Mouse (Mus musculus): ENCODE measurements around the gene Tmed9. TPM values are rescaled to one million over a fixed set of nuclear protein-coding genes. Genes with fewer than 3 reads are reported as not detected.
A peak's percentile ranks its signal among the peaks of the same experiment; 100 is the strongest.
"Not testable (repeated sequence)": the region's sequence is repeated elsewhere in the genome, so short reads cannot be mapped to it uniquely, and the experiment has no call there.

Gene Tmed9
- polyA plus RNA-seq, 1 experiment: 191 TPM

- no peak for TF ChIP-seq MYOG (IDR thresholded peaks at IDR 0.05; ENCODE audit: control insufficient read depth, extremely low read depth, insufficient read length)
- TF ChIP-seq CTCF (IDR thresholded peaks at IDR 0.05; ENCODE audit: control insufficient read depth, insufficient read depth, insufficient read length): peak; percentile 98
- no peak for TF ChIP-seq USF1 (IDR thresholded peaks at IDR 0.05; ENCODE audit: low read depth)
- no peak for TF ChIP-seq CEBPB (IDR thresholded peaks at IDR 0.05; ENCODE audit: low read depth)
- peak; percentile 93 for TF ChIP-seq MAX (IDR thresholded peaks at IDR 0.05)
- no peak for TF ChIP-seq FOSL1 (IDR thresholded peaks at IDR 0.05; ENCODE audit: insufficient read depth, low read length, poor library complexity, severe bottlenecking)
- no peak for TF ChIP-seq MYOD1 (IDR thresholded peaks at IDR 0.05; ENCODE audit: control insufficient read depth, insufficient read length, low read depth)
- Histone ChIP-seq H3K79me3 (ENCODE audit: low read depth) (peaks cover 27% of the 10 kb centered on the region), H3K27me3 (ENCODE audit: control insufficient read depth, insufficient read depth, insufficient read length) (no peaks in the 10 kb centered on the region), H3K4me3 (ENCODE audit: insufficient read depth, poor library complexity, severe bottlenecking) (peak within 1 kb of the TSS; percentile 96), H3K79me2 (ENCODE audit: control insufficient read depth, insufficient read depth) (peaks cover 44% of the 10 kb centered on the region), H3ac (ENCODE audit: control insufficient read depth, insufficient read length, low read depth) (peak within 1 kb of the TSS; percentile 95), H3K36me3 (ENCODE audit: control insufficient read depth, insufficient read depth) (peaks cover 47% of the 10 kb centered on the region)
Observed at GRCm38 (mm10) chr13:55634639-55635127, 61.2 kb downstream of the Tmed9 start, which contains the start of gene Ddx46. Ddx46 (plus strand) TSS chr13:55635027.

GRCm38 (mm10) chr13:55635146-55635571, 61.6 kb downstream of the Tmed9 start:
- peaks cover 47% of the 10 kb centered on the region for H3K36me3 ChIP-seq (ENCODE audit: control insufficient read depth, insufficient read depth)
- peaks cover 44% of the 10 kb centered on the region for H3K79me2 ChIP-seq (ENCODE audit: control insufficient read depth, insufficient read depth)
- no peaks in the 10 kb centered on the region for H3K27me3 ChIP-seq (ENCODE audit: control insufficient read depth, insufficient read depth, insufficient read length)
- peak overlapping the region; percentile 96 for H3K4me3 ChIP-seq (ENCODE audit: insufficient read depth, poor library complexity, severe bottlenecking)
- TF ChIP-seq MAX (IDR thresholded peaks at IDR 0.05): no peak
- no peak for TF ChIP-seq CEBPB (IDR thresholded peaks at IDR 0.05; ENCODE audit: low read depth)
- no peak for TF ChIP-seq MYOD1 (IDR thresholded peaks at IDR 0.05; ENCODE audit: control insufficient read depth, insufficient read length, low read depth)
- no peak for TF ChIP-seq CTCF (IDR thresholded peaks at IDR 0.05; ENCODE audit: control insufficient read depth, insufficient read depth, insufficient read length)
- no peak for TF ChIP-seq MYOG (IDR thresholded peaks at IDR 0.05; ENCODE audit: control insufficient read depth, extremely low read depth, insufficient read length)
- no peak for TF ChIP-seq FOSL1 (IDR thresholded peaks at IDR 0.05; ENCODE audit: insufficient read depth, low read length, poor library complexity, severe bottlenecking)
- no peak for TF ChIP-seq USF1 (IDR thresholded peaks at IDR 0.05; ENCODE audit: low read depth)
- peaks cover 27% of the 10 kb centered on the region for H3K79me3 ChIP-seq (ENCODE audit: low read depth)
- H3ac ChIP-seq (ENCODE audit: control insufficient read depth, insufficient read length, low read depth): peak overlapping the region; percentile 95

- no peak overlapping the region for H3ac ChIP-seq (ENCODE audit: control insufficient read depth, insufficient read length, low read depth)
- H3K36me3 ChIP-seq (ENCODE audit: control insufficient read depth, insufficient read depth): peaks cover 46% of the 10 kb centered on the region
- H3K79me2 ChIP-seq (ENCODE audit: control insufficient read depth, insufficient read depth): peaks cover 53% of the 10 kb centered on the region
- H3K4me3 ChIP-seq (ENCODE audit: insufficient read depth, poor library complexity, severe bottlenecking): peak overlapping the region; percentile 96
- no peaks in the 10 kb centered on the region for H3K27me3 ChIP-seq (ENCODE audit: control insufficient read depth, insufficient read depth, insufficient read length)
- peaks cover 33% of the 10 kb centered on the region for H3K79me3 ChIP-seq (ENCODE audit: low read depth)
- no peak for TF ChIP-seq CEBPB (IDR thresholded peaks at IDR 0.05; ENCODE audit: low read depth)
- TF ChIP-seq MYOG (IDR thresholded peaks at IDR 0.05; ENCODE audit: control insufficient read depth, extremely low read depth, insufficient read length): no peak
- TF ChIP-seq CTCF (IDR thresholded peaks at IDR 0.05; ENCODE audit: control insufficient read depth, insufficient read depth, insufficient read length): no peak
- no peak for TF ChIP-seq FOSL1 (IDR thresholded peaks at IDR 0.05; ENCODE audit: insufficient read depth, low read length, poor library complexity, severe bottlenecking)
- no peak for TF ChIP-seq MYOD1 (IDR thresholded peaks at IDR 0.05; ENCODE audit: control insufficient read depth, insufficient read length, low read depth)
- TF ChIP-seq MAX (IDR thresholded peaks at IDR 0.05): no peak
- TF ChIP-seq USF1 (IDR thresholded peaks at IDR 0.05; ENCODE audit: low read depth): no peak
Observed at GRCm38 (mm10) chr13:55636185-55636983, 62.9 kb downstream of the Tmed9 start.

GRCm38 (mm10) chr13:55640480-55640879, 66.9 kb downstream of the Tmed9 start:
- Histone ChIP-seq H3K79me2 (ENCODE audit: control insufficient read depth, insufficient read depth) (peaks cover 63% of the 10 kb centered on the region), H3K79me3 (ENCODE audit: low read depth) (peaks cover 57% of the 10 kb centered on the region), H3K36me3 (ENCODE audit: control insufficient read depth, insufficient read depth) (peaks cover 51% of the 10 kb centered on the region)
- H3ac ChIP-seq (ENCODE audit: control insufficient read depth, insufficient read length, low read depth); H3K4me3 ChIP-seq (ENCODE audit: insufficient read depth, poor library complexity, severe bottlenecking); H3K27me3 ChIP-seq (ENCODE audit: control insufficient read depth, insufficient read depth, insufficient read length): not testable (repeated sequence)
- TF ChIP-seq CTCF (IDR thresholded peaks at IDR 0.05; ENCODE audit: control insufficient read depth, insufficient read depth, insufficient read length): peak; percentile 45

- TF ChIP-seq MAX (IDR thresholded peaks at IDR 0.05) (no peak), USF1 (IDR thresholded peaks at IDR 0.05; ENCODE audit: low read depth) (no peak), CEBPB (IDR thresholded peaks at IDR 0.05; ENCODE audit: low read depth) (no peak)
- Histone ChIP-seq H3K27me3 (ENCODE audit: control insufficient read depth, insufficient read depth, insufficient read length) (no peaks in the 10 kb centered on the region), H3ac (ENCODE audit: control insufficient read depth, insufficient read length, low read depth) (no peak overlapping the region), H3K79me3 (ENCODE audit: low read depth) (peaks cover 35% of the 10 kb centered on the region), H3K36me3 (ENCODE audit: control insufficient read depth, insufficient read depth) (peaks cover 72% of the 10 kb centered on the region), H3K4me3 (ENCODE audit: insufficient read depth, poor library complexity, severe bottlenecking) (no peak overlapping the region), H3K79me2 (ENCODE audit: control insufficient read depth, insufficient read depth) (peaks cover 26% of the 10 kb centered on the region)
Observed at GRCm38 (mm10) chr13:55644525-55644924, 71.0 kb downstream of the Tmed9 start.

Other genes with a start within 250 kb of the Tmed9 start
- gene Mxd3, start 243.9 kb upstream of the Tmed9 start, polyA plus RNA-seq (2012; fragmentation: generic; extraction: Trizol): 49.8 TPM
- 81.4 TPM for gene Lman2, start 210.9 kb upstream of the Tmed9 start, polyA plus RNA-seq (2012; fragmentation: generic; extraction: Trizol)
- gene Rgs14, start 204.0 kb upstream of the Tmed9 start, polyA plus RNA-seq (2012; fragmentation: generic; extraction: Trizol): 0.08 TPM
- not detected for gene Slc34a1, start 175.5 kb upstream of the Tmed9 start, polyA plus RNA-seq (2012; fragmentation: generic; extraction: Trizol)
- gene Pfn3, start 158.5 kb upstream of the Tmed9 start, polyA plus RNA-seq (2012; fragmentation: generic; extraction: Trizol): not detected
- not detected for gene F12, start 146.9 kb upstream of the Tmed9 start, polyA plus RNA-seq (2012; fragmentation: generic; extraction: Trizol)
- gene Grk6, start 128.7 kb upstream of the Tmed9 start, polyA plus RNA-seq (2012; fragmentation: generic; extraction: Trizol): 81.9 TPM
- 10.8 TPM for gene Prr7, start 109.5 kb upstream of the Tmed9 start, polyA plus RNA-seq (2012; fragmentation: generic; extraction: Trizol)
- 87.7 TPM for gene Dbn1, start 85.6 kb upstream of the Tmed9 start, polyA plus RNA-seq (2012; fragmentation: generic; extraction: Trizol)
- 344 TPM for gene Pdlim7, start 60.1 kb upstream of the Tmed9 start, polyA plus RNA-seq (2012; fragmentation: generic; extraction: Trizol)
- 0.83 TPM for gene Dok3, start 44.4 kb upstream of the Tmed9 start, polyA plus RNA-seq (2012; fragmentation: generic; extraction: Trizol)
- gene Ddx41, start 37.1 kb upstream of the Tmed9 start, polyA plus RNA-seq (2012; fragmentation: generic; extraction: Trizol): 65.4 TPM
- gene Fam193b, start 2.6 kb upstream of the Tmed9 start, polyA plus RNA-seq (2012; fragmentation: generic; extraction: Trizol): 15.9 TPM
- gene B4galt7, start 26.2 kb downstream of the Tmed9 start, polyA plus RNA-seq (2012; fragmentation: generic; extraction: Trizol): 16.1 TPM
- gene Caml, start 49.3 kb downstream of the Tmed9 start, polyA plus RNA-seq (2012; fragmentation: generic; extraction: Trizol): 32.1 TPM
- gene Ddx46, start 61.3 kb downstream of the Tmed9 start, polyA plus RNA-seq (2012; fragmentation: generic; extraction: Trizol): 15.2 TPM
- gene B230219D22Rik, start 119.4 kb downstream of the Tmed9 start, polyA plus RNA-seq (2012; fragmentation: generic; extraction: Trizol): 15.8 TPM
- 34.8 TPM for gene Txndc15, start 140.9 kb downstream of the Tmed9 start, polyA plus RNA-seq (2012; fragmentation: generic; extraction: Trizol)
- 41.0 TPM for gene Pcbd2, start 153.6 kb downstream of the Tmed9 start, polyA plus RNA-seq (2012; fragmentation: generic; extraction: Trizol)
- 0.05 TPM for gene Catsper3, start 210.8 kb downstream of the Tmed9 start, polyA plus RNA-seq (2012; fragmentation: generic; extraction: Trizol)